ENCODE assay signal across 8 mouse cellular contexts in the genomic region with DNA sequence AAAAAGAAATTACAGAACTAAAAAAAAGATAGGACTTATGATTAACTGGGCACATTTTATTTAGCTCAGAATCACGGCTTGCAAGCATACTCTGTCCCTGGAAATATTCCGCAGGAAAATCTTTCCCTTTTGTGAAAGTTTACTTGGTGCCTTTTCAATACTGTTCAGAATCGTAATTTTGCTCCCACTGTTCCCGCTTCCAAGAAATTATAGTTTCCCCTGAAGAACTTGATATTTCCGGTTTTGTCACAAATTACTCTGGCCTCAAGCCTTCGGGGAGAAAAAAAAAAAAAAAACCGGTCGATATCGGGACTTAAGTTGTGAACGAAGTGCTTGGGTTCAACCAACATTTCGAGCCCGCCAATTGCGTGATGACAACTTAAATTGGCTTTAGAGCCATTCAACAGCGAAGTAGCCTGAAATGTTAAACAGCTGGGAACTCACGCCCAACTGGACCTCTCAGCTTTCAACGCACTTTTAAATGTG.
DNase-seq lines count a peak whose midpoint lies in the region; ATAC-seq and TF ChIP-seq lines count a peak whose summit lies in the region.

No protein-coding gene starts in this region.

- no peaks in the 10 kb centered on the region for H3K4me1 ChIP-seq in lung, adult 2 months (ENCODE audit: control insufficient read depth, insufficient read depth, low read length)
- H3K4me1 ChIP-seq in limb, embryonic 15.5 days: no peaks in the 10 kb centered on the region
- H3K4me1 ChIP-seq in neural tube, embryonic 13.5 days (replicated peaks): peaks cover 5% of the 10 kb centered on the region

- peak overlapping the region; percentile 64 for H3K4me3 ChIP-seq in lung, adult 2 months (replicated peaks; ENCODE audit: extremely low read depth, low read depth, low read length)
- H3K4me3 ChIP-seq in limb, embryonic 15.5 days: peak overlapping the region; percentile 56
- H3K4me3 ChIP-seq in neural tube, embryonic 13.5 days: peak overlapping the region; percentile 49

- DNase-seq in lung, adult 2 months: peak; percentile 14
- no peak for DNase-seq in lung, postnatal 36 days
- DNase-seq in c-Kit-positive CD71-positive TER-119-positive erythroid progenitor cells, embryonic 14.5 days (ENCODE audit: low spot score): peak; percentile 53
- peak; percentile 17 to 35 for DNase-seq in heart, postnatal 36 days
- no peak for DNase-seq in urinary bladder, postnatal 14 days (ENCODE audit: low spot score)

- intact Hi-C loops in heart, postnatal 36 days (cut with DNase I): loop anchor here (2.0 to 5.0 kb wide), 7 partner anchors 21 to 560 kb away; a partner anchor contains a TSS

- H3K9me3 ChIP-seq in limb, embryonic 15.5 days: no peaks in the 10 kb centered on the region
- no peaks in the 10 kb centered on the region for H3K9me3 ChIP-seq in neural tube, embryonic 13.5 days

- no peak for TF ChIP-seq POLR2A in lung, adult 2 months (IDR thresholded peaks at IDR 0.05; ENCODE audit: borderline replicate concordance, extremely low read depth, low read depth, low read length)

- peak overlapping the region; percentile 33 for H3K9ac ChIP-seq in limb, embryonic 15.5 days
- peak overlapping the region; percentile 59 for H3K9ac ChIP-seq in neural tube, embryonic 13.5 days

- peak overlapping the region; percentile 42 for H3K4me2 ChIP-seq in limb, embryonic 15.5 days
- H3K4me2 ChIP-seq in neural tube, embryonic 13.5 days: peak overlapping the region; percentile 69

- ATAC-seq in limb, embryonic 15.5 days (ENCODE audit: insufficient number of reproducible peaks, low FRiP score, low TSS enrichment, low read depth): no peak
- no peak for ATAC-seq in neural tube, embryonic 13.5 days (ENCODE audit: low read depth)
- ATAC-seq in frontal cortex, adult (ENCODE audit: low TSS enrichment): no peak; the same call in 1 of the 2 replicates

- under 1% methylated on average over 16 of the region's 16 CpGs for WGBS in lung, adult 2 months
- WGBS in limb, embryonic 15.5 days: under 1% methylated on average over 16 of the region's 16 CpGs
- WGBS in neural tube, embryonic 13.5 days: under 1% methylated on average over 16 of the region's 16 CpGs

- no peak for TF ChIP-seq CTCF in lung, adult 2 months (IDR thresholded peaks at IDR 0.05; ENCODE audit: insufficient read depth, low read length)

- peak overlapping the region; percentile 78 for H3K27ac ChIP-seq in limb, embryonic 15.5 days
- peak overlapping the region; percentile 55 for H3K27ac ChIP-seq in neural tube, embryonic 13.5 days (replicated peaks)

- no peaks in the 10 kb centered on the region for H3K36me3 ChIP-seq in limb, embryonic 15.5 days
- H3K36me3 ChIP-seq in neural tube, embryonic 13.5 days: no peaks in the 10 kb centered on the region

- H3K27me3 ChIP-seq in limb, embryonic 15.5 days: peaks cover 3% of the 10 kb centered on the region; the same call in 1 of the 2 replicates
- H3K27me3 ChIP-seq in neural tube, embryonic 13.5 days: no peaks in the 10 kb centered on the region

Comparison
In these comparisons a context has a peak if more than half of its experiments do, and no peak if none do; other contexts are left out.
1. DNase-seq: peak in lung, adult 2 months (single experiment), c-Kit-positive CD71-positive TER-119-positive erythroid progenitor cells, embryonic 14.5 days (single experiment) and heart, postnatal 36 days (2 of 2); none in lung, postnatal 36 days (single experiment) and urinary bladder, postnatal 14 days (single experiment).
2. Peak in every context shown above with its lines, with median percentiles within 50 percentile points of each other: H3K4me3 ChIP-seq.